Mouse (Mus musculus) lung, embryonic 14.5 days (tissue): ENCODE measurements at regions not wholly inside any gene's neighbourhood (a gene's known extent, or its start where the extent isn't known, plus 50 kb on each side); places are given as distances from the start of the nearest gene placed in this dataset.

Source experiments
- ATAC-seq: fragments of 200-750 bp; cut with Nextera tagmentation; 2 replicates; pipeline ENCODE4 v1.8.0; 2017; ENCODE audit warnings: mild to moderate bottlenecking, moderate TSS enrichment, moderate library complexity; ENCODE audit not compliant: insufficient read depth
- DNase-seq: peaks from one replicate; pipeline ENCODE4 v3.0.0-alpha.2; 2015
- H3K27ac ChIP-seq: fragments of 300-500 bp; sonication (generic); 2 replicates; pipeline ENCODE4 v1.5.1; 2014; ENCODE audit warnings: low read depth, mild to moderate bottlenecking, moderate library complexity
- H3K27me3 ChIP-seq: fragments of 300-500 bp; sonication (generic); 2 replicates; pipeline ENCODE4 v1.6.1; 2014; ENCODE audit warnings: low read length, control low read depth; ENCODE audit not compliant: insufficient read depth
- H3K36me3 ChIP-seq: fragments of 300-500 bp; sonication (generic); 2 replicates; pipeline ENCODE4 v1.6.1; 2014; ENCODE audit warnings: control low read depth; ENCODE audit not compliant: insufficient read depth
- H3K4me1 ChIP-seq: fragments of 300-500 bp; sonication (generic); 2 replicates; pipeline ENCODE4 v1.6.1; 2014; ENCODE audit warnings: antibody characterized with exemption, control low read depth; ENCODE audit not compliant: insufficient read depth
- H3K4me2 ChIP-seq: fragments of 300-500 bp; sonication (generic); 2 replicates; pipeline ENCODE4 v1.6.1; 2014; ENCODE audit warnings: mild to moderate bottlenecking
- H3K4me3 ChIP-seq: fragments of 300-500 bp; sonication (generic); 2 replicates; pipeline ENCODE4 v1.5.1; 2014; ENCODE audit warnings: low read depth, low read length
- H3K9ac ChIP-seq: fragments of 300-500 bp; sonication (generic); 2 replicates; pipeline ENCODE4 v1.6.1; 2014
- H3K9me3 ChIP-seq: fragments of 300-500 bp; sonication (generic); 2 replicates; pipeline ENCODE4 v1.6.1; 2016; ENCODE audit warnings: low read depth, low read length, control low read depth
- CTCF ChIP-seq: IDR thresholded peaks from 2 replicates; pipeline ENCODE4 v1.5.1; 2016; ENCODE audit warnings: antibody characterized with exemption, low read depth
- WGBS: fragments of 180-500 bp; shearing (Covaris S2); extraction: QIAGEN DNeasy Blood & Tissue Kit; methylation state at CpG from one replicate; pipeline ENCODE4 v1.1.7; 2014; 5-methylcytosine and 5-hydroxymethylcytosine counted together

DNA sequence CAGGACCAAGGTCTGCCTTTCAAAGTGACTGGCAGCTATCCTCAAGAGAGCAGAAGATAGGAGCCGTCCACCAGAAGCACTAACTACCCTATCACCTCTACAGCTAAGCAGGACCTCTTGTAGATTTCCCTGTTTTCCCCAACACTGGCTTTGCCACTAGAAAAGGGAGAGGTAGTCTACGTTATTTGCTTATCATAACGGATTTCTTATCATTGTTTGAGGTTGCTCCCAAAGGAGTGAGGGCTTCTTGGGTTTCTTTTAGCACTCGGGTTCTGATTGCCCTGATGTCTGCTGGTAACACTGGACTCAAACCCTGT is 437.0 kb upstream of the Pou3f3 start:
- Histone ChIP-seq H3K27me3 (no peaks in the 10 kb centered on the region), H3K36me3 (no peaks in the 10 kb centered on the region), H3K4me2 (no peak overlapping the region), H3K27ac (no peak overlapping the region), H3K9ac (no peak overlapping the region), H3K9me3 (no peaks in the 10 kb centered on the region), H3K4me1 (no peaks in the 10 kb centered on the region), H3K4me3 (no peak overlapping the region)
- WGBS: 37% methylated on average over 4 of the region's 4 CpGs
- no peak for ATAC-seq
- no peak for DNase-seq
- no peak for TF ChIP-seq CTCF

GRCm38 (mm10) chr1:42259216-42259977 is 436.2 kb upstream of the Pou3f3 start:
- no peak for DNase-seq
- Histone ChIP-seq H3K4me1 (no peaks in the 10 kb centered on the region), H3K36me3 (no peaks in the 10 kb centered on the region), H3K4me3 (no peak overlapping the region), H3K9me3 (no peaks in the 10 kb centered on the region), H3K9ac (no peak overlapping the region), H3K27me3 (no peaks in the 10 kb centered on the region), H3K4me2 (peak overlapping the region; percentile 2; the same call in 1 of the 2 replicates), H3K27ac (no peak overlapping the region)
- no peak for TF ChIP-seq CTCF
- WGBS: 37% methylated on average over 12 of the region's 13 CpGs
- no peak for ATAC-seq

DNA sequence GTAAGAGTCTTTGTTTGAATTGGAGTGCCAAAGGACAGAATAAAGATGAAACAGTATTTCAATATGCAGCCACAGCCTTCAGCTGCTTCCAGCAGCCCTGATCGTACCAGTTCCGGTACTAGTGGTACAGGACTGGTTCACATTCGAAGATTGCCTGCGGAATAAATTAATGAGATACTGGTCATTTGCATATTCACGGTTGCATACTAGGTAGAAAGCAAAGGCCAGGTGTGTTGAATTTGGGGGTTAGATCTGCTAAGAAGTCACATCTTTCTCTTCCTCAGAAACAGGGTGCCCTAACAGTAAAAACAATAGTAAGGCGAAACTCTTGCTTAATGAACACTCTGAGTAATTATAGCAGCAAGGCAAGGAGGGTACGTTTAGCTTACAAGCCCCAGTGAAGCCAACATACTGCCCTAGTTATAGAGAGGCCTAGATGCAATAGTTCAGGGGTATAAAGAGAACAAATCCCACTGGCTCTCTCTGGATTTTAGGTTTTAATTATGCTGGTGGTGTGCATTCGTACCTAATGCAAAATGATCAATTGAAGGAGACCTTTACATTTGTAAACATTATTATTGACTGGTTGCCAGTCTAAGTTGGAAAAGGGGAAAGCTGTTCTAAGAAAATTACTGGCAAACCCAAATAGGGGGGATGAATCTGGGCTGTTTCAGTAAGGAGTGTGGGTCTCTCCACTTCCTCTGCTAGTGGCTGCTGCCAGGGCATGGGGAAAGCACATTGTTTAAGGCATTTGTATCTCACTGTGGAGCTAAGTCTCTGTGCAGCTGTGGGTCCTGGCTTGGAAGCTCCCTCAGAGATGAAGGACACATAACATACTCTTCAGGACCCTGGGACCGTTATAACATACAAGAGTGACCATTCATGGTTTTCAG is 435.3 kb upstream of the Pou3f3 start:
- no peak for ATAC-seq
- no peak for TF ChIP-seq CTCF
- 70% methylated on average over 9 of the region's 9 CpGs for WGBS

DNA sequence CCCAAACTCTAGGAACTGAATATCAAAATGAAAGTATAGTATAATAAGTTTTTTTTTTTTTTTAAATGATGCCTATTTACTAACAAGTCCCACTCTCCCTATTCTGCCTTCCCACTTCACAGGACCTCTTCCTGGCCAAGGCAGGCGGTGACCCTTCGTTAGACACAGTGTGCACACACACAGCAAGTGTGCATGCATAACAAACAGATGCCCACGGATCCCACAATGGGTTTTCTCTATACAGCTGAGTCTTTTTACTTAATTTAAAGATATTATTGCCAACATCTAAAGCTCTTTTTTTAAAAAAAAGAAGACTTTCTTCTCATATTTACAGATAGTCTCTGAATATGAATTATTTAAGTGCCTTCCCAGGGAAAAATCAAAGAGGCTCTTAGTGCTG is 434.5 kb upstream of the Pou3f3 start:
- Histone ChIP-seq H3K9ac (no peak overlapping the region), H3K27ac (no peak overlapping the region), H3K4me1 (no peaks in the 10 kb centered on the region), H3K4me3 (no peak overlapping the region), H3K4me2 (no peak overlapping the region), H3K27me3 (no peaks in the 10 kb centered on the region), H3K36me3 (no peaks in the 10 kb centered on the region), H3K9me3 (no peaks in the 10 kb centered on the region)
- ATAC-seq (no peak), DNase-seq (no peak)
- 80% methylated on average over 3 of the region's 3 CpGs for WGBS
- no peak for TF ChIP-seq CTCF

More for the DNA sequence above, 435.3 kb upstream of the Pou3f3 start:
- Histone ChIP-seq H3K27me3 (no peaks in the 10 kb centered on the region), H3K4me1 (no peaks in the 10 kb centered on the region), H3K27ac (no peak overlapping the region), H3K36me3 (no peaks in the 10 kb centered on the region), H3K4me2 (no peak overlapping the region), H3K9me3 (no peaks in the 10 kb centered on the region), H3K9ac (no peak overlapping the region), H3K4me3 (no peak overlapping the region)
- DNase-seq: no peak

DNA sequence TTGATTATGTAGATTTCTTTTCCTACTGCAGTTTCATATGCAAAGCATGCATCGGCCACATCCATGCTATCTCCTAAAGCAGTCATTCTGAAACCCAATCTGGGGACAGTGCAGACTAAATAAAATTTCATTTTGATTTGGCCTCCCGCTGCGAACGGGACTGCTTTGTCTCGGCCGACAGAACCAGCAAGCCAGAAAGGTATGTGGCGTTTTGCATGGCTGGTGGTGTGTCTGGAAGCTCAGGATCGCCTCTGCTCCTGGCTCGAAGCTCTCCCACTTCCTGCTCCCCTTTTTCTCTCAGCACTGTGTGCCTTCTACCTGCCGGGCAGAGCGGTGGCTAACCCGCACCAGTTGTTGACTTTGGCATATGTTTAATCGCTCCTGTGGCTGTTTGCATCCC is 433.8 kb upstream of the Pou3f3 start:
- no peak overlapping the region for H3K27ac ChIP-seq
- DNase-seq (peak; percentile 24), ATAC-seq (no peak)
- no peaks in the 10 kb centered on the region for H3K27me3 ChIP-seq
- no peak overlapping the region for H3K4me3 ChIP-seq
- 12% methylated on average over 13 of the region's 13 CpGs for WGBS
- no peak for TF ChIP-seq CTCF
- peak overlapping the region; percentile 53 for H3K4me2 ChIP-seq
- H3K36me3 ChIP-seq: no peaks in the 10 kb centered on the region
- no peaks in the 10 kb centered on the region for H3K4me1 ChIP-seq
- H3K9ac ChIP-seq: peak overlapping the region; percentile 23
- H3K9me3 ChIP-seq: no peaks in the 10 kb centered on the region

GRCm38 (mm10) chr1:42262606-42263005 is 433.0 kb upstream of the Pou3f3 start:
- H3K4me2 ChIP-seq: no peak overlapping the region
- H3K36me3 ChIP-seq: no peaks in the 10 kb centered on the region
- ATAC-seq (no peak), DNase-seq (no peak)
- 69% methylated on average over 5 of the region's 5 CpGs for whole genome bisulfite sequencing
- H3K4me1 ChIP-seq: no peaks in the 10 kb centered on the region
- no peak overlapping the region for H3K9ac ChIP-seq
- no peak overlapping the region for H3K27ac ChIP-seq
- no peaks in the 10 kb centered on the region for H3K27me3 ChIP-seq
- TF ChIP-seq CTCF: no peak
- no peaks in the 10 kb centered on the region for H3K9me3 ChIP-seq
- no peak overlapping the region for H3K4me3 ChIP-seq

DNA sequence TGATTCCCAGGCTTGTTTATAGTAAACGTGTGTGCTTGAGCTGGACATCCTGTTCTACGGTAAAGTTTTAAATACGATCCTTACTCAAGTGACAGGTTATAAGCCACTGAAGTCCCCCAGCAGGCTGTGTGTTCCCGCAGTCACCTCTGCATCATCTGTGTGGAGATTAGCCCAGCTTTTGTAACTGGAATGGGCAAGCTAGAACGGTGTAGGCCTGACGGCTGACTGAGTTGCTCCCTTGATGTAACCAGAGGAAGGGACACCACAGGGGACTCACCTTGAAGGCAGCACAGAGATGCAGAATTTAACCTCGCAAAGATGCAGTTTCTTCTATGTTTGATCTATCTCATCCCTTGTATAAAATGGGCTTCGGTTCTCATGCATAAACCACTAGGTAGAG is 418.4 kb upstream of the Pou3f3 start:
- Histone ChIP-seq H3K36me3 (no peaks in the 10 kb centered on the region), H3K4me3 (no peak overlapping the region), H3K9me3 (no peaks in the 10 kb centered on the region), H3K27me3 (no peaks in the 10 kb centered on the region), H3K27ac (no peak overlapping the region), H3K9ac (no peak overlapping the region), H3K4me1 (no peaks in the 10 kb centered on the region), H3K4me2 (no peak overlapping the region)
- WGBS: 47% methylated on average over 8 of the region's 8 CpGs
- TF ChIP-seq CTCF: no peak
- ATAC-seq: no peak
- DNase-seq: no peak
